In the genomic region with DNA sequence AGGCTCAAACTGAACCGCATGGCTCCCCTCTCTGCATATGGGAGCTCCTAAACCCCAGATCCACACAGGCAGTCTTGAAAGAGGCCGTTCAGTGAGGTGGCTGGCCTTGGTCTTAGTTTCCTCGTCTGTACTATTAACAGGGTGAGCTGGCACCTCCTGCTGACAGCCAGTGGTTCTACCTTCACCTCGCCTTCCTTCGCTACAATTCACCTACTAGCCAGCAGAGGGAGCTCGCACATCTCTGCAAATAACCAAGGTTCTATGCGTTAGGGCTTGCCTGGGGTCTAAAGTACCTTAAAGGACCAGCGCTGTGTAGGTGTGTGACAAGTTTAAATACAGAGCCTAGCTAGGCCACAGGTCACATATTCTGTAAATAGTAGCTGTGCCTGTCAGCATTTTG, we compare ENCODE assay signal across 8 mouse cellular contexts. TPM values are rescaled to one million over a fixed set of nuclear protein-coding genes. Genes with fewer than 3 reads are reported as not detected.
DNase-seq lines count a peak whose midpoint lies in the region; ATAC-seq and TF ChIP-seq lines count a peak whose summit lies in the region.

No protein-coding gene starts in this region.

- no peak overlapping the region for H3K4me2 ChIP-seq in hindbrain, postnatal 0 days (ENCODE audit: low read depth, low read length)

- no peaks in the 10 kb centered on the region for H3K27me3 ChIP-seq in hindbrain, postnatal 0 days (ENCODE audit: insufficient read depth, low read length)

- no peak overlapping the region for H3K4me3 ChIP-seq in hindbrain, postnatal 0 days (ENCODE audit: low read length)

- peak; percentile 73 for DNase-seq in T-cell, adult 2 months (ENCODE audit: low spot score)
- peak; percentile 83 to 90 for DNase-seq in cerebellum, postnatal 25 days
- DNase-seq in frontal cortex, postnatal 36 days (ENCODE audit: low spot score in 2 of 2) = peak; percentile 85 to 94
- DNase-seq in hindbrain, postnatal 0 days (ENCODE audit: low spot score) = peak; percentile 93
- DNase-seq in left cerebral cortex, adult 18-20 months (ENCODE audit: low spot score in 2 of 2) = peak; percentile 90 to 92
- peak; percentile 94 for DNase-seq in lung, postnatal 36 days
- DNase-seq in retina, postnatal 7 days (ENCODE audit: low read depth, low spot score) = peak; percentile 78
- peak; percentile 73 to 74 for DNase-seq in urinary bladder, adult 18-20 months (ENCODE audit: low spot score in 2 of 2)

- WGBS in hindbrain, postnatal 0 days = 6% methylated on average over 8 of the region's 8 CpGs

- TF ChIP-seq CTCF in hindbrain, postnatal 0 days (IDR thresholded peaks at IDR 0.05; ENCODE audit: low read depth) = peak; percentile 100

- H3K9ac ChIP-seq in hindbrain, postnatal 0 days (replicated peaks; ENCODE audit: low read length) = no peak overlapping the region

- H3K9me3 ChIP-seq in hindbrain, postnatal 0 days (ENCODE audit: low read length) = no peaks in the 10 kb centered on the region

- H3K27ac ChIP-seq in hindbrain, postnatal 0 days = no peak overlapping the region

- peak; percentile 72 for ATAC-seq in hindbrain, postnatal 0 days

- H3K4me1 ChIP-seq in hindbrain, postnatal 0 days (ENCODE audit: insufficient read depth, low read length) = peaks cover 8% of the 10 kb centered on the region; the same call in 1 of the 2 replicates

- no peaks in the 10 kb centered on the region for H3K36me3 ChIP-seq in hindbrain, postnatal 0 days (ENCODE audit: insufficient read depth, low read length)

RNA-seq across cellular contexts. Expression of gene Eps8l3, which starts 9.9 kb away (rescaled TPM):
- not detected in 2 replicates for total RNA-seq in hindbrain, postnatal 0 days (2014; rRNA removed)
- not detected in 2 replicates for polyA plus RNA-seq in hindbrain, postnatal 0 days (2015; fragmentation: Nextera tagmentation; extraction: Ambion mirVana)
- not detected for total RNA-seq in left cerebral cortex, adult 18-20 months (2021)

RNA-seq across cellular contexts. Expression of gene Gstm5, which starts 28.5 kb away (rescaled TPM):
- 164 and 179 TPM in 2 replicates for total RNA-seq in hindbrain, postnatal 0 days (2014; rRNA removed)
- polyA plus RNA-seq in hindbrain, postnatal 0 days (2015; fragmentation: Nextera tagmentation; extraction: Ambion mirVana) = 383 and 384 TPM in 2 replicates
- total RNA-seq in left cerebral cortex, adult 18-20 months (2021) = 100 to 1,000 TPM; 229 to 250 TPM
